Mouse (Mus musculus) natural killer cell, adult 2 months (primary cell): ENCODE data around the gene Tmem104.

Experiments
- DNase-seq, 2 experiments: peaks; one replicate each; pipeline ENCODE4 v3.0.0; 2022; ENCODE audit warnings: low spot score in 2 of 2

Gene Tmem104

GRCm38 (mm10) chr11:115166776-115167175 lies 20.5 kb upstream of the Tmem104 start:
- no peak for DNase-seq

GRCm38 (mm10) chr11:115167631-115168249 lies 19.5 kb upstream of the Tmem104 start:
- DNase-seq, result no peak

DNA sequence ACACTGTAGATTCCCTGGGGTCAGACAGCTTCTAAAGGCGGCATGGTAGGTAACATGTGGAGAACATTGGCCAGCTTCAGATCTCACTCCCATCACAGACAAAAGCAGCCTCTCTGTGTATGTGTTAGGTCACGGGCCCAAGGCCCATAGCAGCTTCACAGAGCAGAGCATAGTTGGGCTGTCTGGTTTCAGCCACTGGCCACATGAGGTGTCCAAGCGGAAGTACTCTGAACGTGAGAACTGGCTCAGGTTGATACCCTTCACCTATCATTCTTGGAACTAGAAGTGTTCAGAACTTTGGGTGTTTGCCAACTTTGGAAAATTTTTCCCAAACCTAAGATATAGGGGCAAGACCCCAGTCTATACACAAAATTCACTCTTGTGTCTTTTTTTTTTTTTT lies 17.9 kb upstream of the Tmem104 start:
- no peak for DNase-seq

DNA sequence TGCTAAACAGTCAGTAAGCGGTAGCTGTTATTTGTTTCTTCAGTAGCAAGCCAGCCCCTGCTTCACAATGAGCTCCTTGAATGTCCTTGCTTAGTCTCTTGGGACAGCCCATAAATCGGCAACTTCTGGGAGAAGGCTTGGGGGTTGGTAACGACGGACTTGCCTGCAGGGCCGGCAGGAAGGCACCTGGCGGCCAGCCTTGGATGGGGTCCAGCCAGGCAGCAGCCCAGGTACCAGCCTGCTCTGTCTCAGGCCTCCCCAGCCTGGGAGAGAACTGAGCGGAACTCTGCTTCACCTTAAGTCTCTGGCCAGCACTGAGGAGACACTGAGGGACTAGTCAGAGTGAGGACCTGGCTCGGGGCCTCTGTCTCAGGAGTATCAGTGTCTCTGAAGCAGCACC lies 16.2 kb upstream of the Tmem104 start:
- no peak for DNase-seq

DNA sequence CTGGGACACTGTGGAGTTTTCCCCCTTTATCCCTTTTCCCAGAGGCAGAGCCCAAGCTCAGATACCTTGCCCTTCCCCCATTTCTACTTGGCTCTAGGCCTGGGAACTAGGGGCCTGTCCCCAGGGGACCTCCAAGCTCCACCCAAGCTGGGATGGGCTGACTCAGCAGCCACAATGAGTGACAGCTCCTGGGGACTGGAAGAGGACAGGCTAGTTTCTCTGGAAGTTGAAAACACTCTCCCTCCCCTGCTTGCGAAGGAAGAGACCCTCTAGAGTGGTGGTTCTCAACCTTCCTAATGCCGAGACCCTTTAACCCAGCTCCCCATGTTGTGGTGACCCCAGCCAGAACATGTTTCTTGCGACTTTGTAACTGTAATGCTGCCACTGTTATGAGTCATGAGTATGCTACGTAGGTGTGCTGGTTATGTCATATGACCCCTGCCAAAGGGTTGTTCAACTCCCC lies 14.4 kb upstream of the Tmem104 start:
- peak; percentile 32 to 53 for DNase-seq

DNA sequence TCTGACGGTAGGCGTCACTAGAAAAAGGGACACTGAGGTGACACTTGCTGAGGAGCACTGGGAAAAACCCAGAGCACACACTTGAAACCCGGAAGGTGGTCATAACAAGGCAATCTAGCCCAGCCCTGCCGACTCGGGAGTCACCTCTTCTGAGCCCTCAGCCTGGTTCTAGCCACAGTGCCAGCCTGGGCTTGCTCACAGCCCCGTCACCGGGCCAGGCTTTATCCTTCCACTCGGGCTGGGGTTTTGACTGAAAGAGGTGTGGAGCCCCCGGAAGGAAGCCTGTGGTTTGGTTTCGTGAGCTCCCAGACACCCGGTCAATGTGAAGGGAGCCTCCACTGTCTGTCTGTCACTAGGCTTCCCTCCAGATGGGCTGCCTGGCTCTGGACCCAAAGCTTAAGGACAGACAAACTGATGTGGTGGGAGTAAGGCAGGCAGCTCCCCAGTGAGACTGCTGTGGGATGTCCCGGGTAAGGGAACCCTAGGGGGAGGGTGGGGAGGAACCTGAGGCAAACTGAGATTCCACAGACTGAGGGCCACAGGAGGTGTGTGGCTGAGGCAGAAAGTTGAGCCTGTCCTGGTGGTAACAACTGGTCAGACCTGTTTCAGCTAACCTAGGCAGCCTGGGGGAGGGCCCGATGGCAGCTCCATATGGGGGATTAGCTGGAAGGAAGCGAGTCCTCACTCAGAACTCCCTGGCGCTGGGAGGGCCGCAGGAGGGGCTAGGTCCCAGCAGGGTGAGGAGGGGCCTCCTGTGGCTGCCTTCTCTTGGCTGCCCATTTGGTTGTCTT lies 13.5 kb upstream of the Tmem104 start:
- peak; percentile 90 to 96 for DNase-seq

DNA sequence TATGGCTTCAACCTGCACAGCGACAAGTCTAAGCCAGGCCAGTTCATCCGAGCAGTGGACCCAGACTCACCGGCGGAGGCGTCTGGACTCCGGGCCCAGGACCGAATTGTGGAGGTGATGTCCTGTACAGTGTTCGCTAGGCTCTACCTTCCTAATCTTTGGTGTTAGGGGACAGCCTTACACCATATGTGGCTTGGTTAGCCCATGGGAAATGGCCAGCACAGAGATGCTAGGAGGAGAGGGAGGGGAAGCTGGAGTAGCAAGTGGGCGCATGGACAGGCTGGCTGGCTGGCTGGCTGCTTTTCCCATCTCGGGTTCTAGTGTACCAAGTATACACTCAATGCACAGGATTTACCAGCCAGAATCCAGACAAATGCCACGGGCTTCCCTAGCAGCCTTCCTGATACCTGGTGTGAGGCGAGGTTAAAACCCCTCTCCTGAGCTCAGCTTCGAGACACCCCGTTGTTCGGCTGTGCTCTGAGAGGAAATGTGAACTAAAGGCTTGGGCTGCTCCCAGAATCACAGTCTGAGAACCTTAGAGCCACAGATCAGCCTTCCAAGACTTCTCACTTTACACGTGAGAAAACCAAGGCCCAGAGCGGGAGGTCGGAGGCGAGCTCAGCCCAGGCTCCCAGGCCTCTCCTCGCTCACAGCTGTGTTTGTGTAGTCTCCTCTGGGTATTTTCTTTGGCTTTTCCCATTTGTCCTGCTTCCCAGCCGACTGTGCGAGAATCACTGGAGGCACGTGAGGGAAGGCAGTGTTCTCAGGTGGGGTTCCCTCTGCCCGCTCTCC lies 10.7 kb upstream of the Tmem104 start:
- DNase-seq, result no peak

GRCm38 (mm10) chr11:115177559-115178195 lies 9.6 kb upstream of the Tmem104 start:
- no peak for DNase-seq

DNA sequence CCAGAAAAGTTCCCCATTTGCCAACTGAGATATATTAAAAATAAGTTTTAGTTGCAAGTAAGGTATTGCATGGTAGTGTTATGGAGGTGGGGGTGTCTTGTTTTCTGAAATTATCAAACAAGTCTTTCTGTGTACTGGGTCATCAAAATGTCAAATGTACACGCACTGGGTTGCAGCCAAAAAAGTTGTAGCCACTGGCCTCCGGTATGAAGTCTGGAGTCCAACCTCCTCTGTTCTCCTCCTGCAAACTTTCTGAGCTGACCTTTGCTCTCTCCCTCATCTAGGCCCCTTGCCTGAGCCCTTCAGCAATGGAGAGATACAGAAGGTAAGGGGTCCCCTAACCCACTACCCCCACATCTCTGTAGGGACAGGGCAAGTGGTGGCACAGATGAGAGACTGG lies 8.5 kb upstream of the Tmem104 start:
- DNase-seq, result no peak

DNA sequence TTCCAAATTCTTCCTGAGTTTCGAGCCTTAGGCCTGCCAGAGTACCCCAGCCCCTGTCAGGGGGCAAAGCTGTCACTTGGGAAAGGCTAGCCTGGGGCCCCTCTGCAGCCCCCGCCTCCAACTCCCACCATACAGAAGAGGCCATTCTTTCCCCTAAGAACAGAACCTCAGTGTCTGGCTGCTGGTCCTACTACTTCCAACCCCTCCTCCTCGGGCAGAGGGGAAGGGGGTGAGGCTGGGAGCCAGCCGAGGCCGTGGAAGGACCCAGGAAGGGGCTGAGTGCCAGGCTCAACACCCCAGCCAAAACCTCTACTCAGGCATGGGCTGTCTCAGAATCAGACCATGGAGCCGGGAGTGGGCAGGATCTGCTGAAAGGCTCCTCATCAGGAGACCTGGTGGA lies 8.1 kb upstream of the Tmem104 start:
- no peak for DNase-seq

DNA sequence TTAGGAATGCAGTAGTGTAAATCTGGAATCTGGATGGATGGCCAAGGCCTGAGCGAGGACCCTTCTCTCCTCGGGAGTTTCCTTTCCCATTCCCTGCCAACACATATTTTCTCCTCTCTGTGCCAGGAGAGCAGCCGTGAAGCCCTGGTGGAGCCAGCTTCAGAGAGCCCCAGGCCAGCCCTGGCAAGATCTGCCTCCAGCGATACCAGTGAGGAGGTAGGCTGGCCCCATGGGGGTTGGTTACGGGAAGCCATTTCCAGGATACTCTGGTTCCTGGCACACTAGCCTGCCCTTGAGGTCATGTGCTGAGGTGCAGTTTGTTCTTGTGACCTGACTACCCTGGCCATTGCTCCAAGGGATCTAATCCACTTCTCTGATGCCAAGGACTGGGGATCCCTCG lies 7.4 kb upstream of the Tmem104 start:
- no peak for DNase-seq

DNA sequence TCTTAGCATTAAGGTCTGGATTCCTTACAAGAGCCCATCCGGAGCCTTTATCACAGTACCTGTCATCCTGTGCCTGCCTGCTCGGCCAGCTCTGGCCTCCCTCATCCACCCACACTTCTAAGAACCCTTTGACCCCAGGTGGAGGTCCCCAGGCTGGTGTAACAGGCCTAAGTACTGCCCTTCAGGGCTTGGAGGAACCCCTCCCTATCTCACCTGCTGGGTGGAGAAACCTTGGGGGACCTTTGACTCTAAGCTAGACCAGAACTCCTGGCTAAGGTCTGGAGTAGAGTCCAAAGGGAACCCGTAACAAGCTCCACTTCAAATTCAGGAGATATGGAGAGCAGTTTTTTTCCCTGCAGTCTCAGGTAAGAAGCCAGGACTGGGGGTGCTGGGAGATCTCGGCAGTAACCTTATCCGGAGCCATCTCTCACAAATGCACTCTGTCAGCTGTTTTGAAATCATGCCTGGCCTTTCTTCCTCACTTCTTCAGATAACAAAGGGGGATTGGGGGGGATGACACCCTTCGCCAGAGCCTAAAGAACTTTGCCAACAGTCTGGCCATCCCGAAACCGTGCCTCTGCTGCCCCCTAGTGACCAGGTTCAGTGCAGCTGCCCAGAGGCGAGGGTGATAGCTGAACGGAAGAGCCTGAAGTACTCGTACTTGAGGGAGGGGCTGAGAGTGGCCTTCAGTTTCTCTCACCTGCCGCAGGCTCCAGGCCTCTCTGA lies 5.2 kb upstream of the Tmem104 start:
- DNase-seq, result peak; percentile 86 to 88

DNA sequence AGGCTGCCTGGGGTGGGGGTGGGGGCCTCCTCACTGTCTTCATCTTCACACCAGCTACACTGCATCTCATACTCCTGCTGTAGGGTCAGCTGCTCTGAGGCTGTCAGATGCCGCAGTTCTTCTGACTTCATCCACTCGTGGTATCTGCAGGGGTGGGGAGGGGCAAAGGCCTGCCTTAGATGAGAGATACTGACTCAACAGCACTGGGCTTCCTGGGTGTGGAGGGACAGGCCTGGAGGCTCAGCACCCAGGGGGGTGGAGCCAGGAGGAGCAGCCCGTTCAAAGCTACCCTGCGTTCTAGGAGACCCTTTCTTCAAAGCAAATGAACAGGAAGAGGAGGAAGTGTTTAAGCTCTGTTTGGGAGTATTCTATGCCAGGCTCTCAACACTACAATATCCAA lies 2.3 kb upstream of the Tmem104 start:
- no peak for DNase-seq

DNA sequence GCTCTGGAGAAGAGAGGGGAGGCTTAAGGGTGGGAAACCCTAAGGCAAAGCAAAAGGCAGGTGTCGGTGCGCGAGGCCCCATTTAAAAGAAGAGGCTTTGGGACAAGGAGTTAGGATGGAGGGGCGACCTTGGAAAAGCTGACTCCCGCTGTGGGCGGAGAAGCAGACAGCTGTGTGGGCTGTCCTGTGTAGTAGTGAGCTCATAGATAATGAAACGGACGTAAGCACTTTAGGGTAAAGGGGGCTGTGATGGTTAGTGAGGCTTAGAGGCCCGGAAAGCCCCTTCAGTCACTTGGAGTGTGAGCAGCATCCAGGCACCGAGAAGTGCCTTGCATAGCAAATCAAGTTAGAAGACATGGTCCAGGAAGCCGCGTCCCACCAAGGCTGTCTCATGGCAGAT lies 406 bp downstream of the Tmem104 start, which contains the start of gene Nat9:
TSS of gene Nat9 (minus strand) at position 167 of the 400 bp plus-strand sequence.
- peak; percentile 64 to 69 for DNase-seq

DNA sequence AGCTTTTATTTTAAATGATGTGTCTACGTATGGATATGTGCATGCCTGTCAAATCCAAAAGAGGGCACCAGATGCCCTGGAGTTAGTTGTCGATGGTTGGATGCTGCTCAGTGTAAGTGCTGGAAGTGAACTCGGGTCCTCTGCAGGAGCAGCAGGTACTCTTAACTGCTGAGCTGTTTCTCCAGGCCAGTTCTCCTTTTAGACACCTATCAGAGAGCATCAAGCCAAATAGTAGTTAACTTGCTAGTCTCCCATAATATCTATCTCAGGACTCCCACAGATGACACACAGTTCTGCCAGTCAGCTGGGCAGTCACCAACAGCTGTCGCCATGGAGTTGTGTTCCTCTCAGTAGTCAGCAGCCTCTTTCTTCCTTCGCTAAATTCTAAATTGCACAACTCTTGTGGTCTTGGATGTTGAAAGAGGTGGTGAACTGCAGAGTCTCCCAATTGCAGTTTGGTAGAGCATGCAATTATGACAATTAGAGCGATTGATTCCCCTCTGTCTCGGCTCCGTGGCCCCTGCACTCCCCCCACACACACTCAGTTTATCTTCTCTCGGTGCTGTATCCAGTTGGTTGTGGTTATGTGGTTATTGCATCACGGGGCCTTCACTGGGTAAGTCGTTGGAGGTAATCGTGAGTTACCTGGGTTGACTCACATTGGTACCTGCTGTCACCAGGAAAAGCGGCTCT lies 1.4 kb downstream of the Tmem104 start:
- no peak for DNase-seq

GRCm38 (mm10) chr11:115189304-115189703 lies 2.0 kb downstream of the Tmem104 start:
- DNase-seq, result no peak

DNA sequence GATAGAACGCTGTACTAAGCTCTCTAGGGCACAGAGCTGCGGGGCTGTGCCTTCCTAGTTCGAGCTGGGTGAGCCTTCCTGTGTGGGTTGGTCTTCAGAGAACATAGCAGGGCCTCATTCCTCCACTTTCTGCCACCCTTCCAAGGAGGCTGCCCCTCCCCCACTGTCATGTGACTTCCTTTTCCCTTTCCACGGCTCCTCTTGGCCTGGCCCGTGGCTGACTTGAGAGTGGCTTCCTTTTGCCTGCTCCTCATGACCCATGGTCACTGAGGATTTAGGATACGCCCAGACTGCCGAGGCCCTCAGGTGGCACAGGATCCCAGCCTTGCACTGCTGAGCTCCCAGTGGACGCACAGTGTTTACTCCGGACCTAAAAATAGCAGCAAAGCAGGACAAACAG lies 4.9 kb downstream of the Tmem104 start:
- DNase-seq, result no peak

DNA sequence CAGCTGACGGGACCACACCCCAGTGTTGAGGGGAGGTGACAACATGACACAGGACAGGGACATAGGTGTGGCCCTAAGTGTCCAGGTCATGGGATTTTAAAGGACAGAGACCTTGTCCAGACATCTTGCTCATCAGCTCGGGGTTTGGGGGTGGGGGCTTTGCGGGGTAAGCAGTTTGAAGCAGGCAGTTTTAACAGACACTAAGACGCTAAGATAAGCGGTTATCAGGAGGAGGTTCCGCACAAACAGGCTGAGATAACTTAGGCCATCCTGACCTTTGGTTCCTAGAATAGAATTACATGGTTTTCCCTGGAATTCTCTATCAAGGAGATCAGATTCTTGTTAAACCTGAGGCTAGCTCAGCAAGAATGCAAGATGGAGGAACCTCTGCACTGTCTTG lies 7.4 kb downstream of the Tmem104 start:
- no peak for DNase-seq

- DNase-seq, result no peak
Observed at GRCm38 (mm10) chr11:115195933-115196332, 8.6 kb downstream of the Tmem104 start.

GRCm38 (mm10) chr11:115197558-115197957 lies 10.3 kb downstream of the Tmem104 start:
- DNase-seq, result no peak

- peak; percentile 42 to 56 for DNase-seq
Observed at GRCm38 (mm10) chr11:115198932-115199384, 11.7 kb downstream of the Tmem104 start.
